Mouse (Mus musculus) MEL-GATA-1-ER (cell line): ENCODE measurements around the gene Adam19.

Experiments used
- DNase-seq: peaks from one replicate; pipeline ENCODE4 v3.0.0-alpha.2; 2012; ENCODE audit warnings: low read depth; ENCODE audit errors: extremely low read depth

The Adam19 gene

DNA sequence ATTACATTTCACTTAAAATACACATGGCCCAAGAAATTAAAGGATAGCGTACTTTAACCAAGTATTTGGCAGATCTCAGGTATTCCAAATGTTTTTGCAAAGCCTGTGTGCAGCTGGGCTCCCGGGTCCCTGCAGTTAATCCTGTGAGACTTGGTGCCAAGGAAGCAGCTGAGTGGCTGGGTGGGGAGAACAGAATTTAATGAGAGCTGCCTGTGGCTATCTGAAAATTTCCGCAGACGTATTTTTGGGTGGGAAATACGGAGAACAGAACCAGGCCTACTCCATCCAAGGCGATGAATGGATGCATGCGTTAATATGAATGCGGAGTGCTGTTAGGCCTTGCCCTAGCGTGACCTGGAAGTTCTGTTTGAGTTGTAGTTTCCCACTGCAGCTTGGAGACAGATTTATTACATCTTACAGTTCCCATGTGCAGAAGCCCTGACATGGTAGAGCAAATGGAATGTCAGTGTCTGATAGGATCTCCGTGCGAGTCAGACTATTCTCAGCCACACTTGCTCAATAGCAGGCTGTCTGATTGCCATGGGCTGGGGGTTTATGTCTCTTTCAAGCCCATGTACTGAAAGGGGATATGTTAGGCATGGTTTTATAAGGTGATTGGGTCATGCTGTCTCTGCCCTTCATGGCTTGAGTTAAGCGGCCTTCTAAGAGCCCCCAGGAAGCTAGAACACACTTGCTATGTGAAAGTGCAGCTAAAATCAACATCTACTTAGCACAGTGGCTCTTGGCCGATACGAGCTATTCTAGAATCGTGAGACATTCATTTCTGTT, 17.5 kb downstream of the Adam19 start:
- no peak for DNase-seq

DNA sequence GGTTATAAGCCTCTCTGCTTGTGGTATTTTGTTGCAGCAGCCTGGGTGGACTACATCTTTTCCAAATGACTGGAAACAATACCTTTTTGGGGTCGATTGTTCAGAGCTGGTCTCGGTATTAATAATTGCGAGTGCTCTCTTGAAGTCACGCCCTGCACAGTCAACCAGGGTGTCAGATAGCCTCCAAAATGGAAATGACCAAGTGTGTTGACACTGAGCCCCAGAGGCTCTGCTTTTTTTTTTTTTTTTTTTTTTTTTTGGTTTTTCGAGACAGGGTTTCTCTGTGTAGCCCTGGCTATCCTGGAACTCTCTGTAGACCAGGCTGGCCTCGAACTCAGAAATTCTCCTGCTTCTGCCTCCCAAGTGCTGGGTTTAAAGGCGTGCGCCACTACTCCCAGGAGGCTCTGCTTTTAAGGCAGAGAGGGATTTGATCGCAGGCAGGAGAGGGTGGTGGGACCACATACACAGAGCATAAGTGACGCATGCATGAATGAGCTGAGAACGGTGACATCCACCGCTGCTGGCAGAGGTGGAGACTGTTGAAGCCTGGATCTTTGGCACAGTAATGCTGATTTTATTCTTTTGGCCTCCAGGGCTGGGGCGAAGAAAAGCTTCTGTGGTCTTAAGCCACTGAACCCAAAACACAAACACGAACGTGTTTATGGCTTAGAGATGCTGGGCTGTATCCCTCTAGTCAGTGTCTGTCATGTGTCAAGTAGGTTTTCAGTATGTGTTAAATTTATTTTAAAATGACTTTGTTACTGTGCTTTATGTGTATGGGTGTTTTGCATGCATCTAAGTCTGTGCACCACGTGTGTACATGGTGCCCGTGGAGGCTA, 18.3 kb downstream of the Adam19 start:
- DNase-seq = no peak

DNA sequence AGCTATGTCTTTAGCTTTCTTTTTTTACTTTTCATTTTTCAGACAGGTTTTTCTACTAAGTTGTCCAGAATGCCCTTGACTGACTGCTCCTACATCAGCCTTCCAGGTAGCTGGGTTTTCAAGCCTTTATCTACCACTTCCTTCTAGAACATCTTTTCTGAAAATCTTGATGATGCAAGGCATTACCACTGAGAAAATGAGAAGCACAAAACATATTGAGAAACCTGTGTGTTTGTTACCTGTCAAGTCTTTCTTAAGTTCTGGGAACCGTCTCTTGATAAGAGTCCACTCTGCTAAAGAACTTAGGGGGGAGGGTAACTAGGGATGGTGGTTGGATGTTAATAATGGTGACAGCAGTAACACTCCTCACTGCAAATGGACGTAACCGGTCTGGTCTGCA, 19.7 kb downstream of the Adam19 start:
- no peak for DNase-seq

DNA sequence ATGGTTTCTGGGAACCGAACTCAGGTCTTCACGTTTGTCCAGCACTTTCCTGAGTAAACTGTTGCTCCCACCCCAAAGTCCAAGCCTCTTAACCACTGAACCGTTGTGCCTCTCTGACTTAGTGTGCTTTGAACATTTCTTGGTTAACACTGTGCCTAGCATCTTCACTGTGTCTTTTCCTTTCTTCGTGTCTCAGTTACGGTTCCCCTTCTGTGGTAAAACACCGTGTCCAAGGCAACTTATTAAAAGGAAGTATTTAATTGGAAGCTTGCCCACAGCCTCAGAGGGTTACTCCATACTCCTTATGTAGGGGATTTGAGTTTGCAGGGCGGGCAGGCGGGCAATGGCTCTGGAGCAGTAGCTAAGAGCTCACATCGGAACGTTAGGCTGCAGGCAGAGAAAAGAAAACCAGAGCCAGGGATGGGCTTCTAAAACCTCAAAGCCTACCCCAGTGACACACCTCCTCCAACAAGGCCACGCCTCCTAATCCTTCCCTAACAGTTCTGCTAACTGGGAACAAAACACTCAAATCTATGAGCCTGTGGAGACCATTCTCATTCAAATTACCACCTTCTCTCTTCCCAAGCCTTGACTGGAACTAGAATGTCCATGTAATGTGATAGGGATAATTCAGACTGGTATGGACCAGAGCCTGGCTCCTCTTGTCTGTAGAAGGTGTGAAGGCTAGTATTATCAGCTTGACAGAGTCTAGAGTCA, 20.8 kb downstream of the Adam19 start:
- peak; percentile 78 for DNase-seq

DNA sequence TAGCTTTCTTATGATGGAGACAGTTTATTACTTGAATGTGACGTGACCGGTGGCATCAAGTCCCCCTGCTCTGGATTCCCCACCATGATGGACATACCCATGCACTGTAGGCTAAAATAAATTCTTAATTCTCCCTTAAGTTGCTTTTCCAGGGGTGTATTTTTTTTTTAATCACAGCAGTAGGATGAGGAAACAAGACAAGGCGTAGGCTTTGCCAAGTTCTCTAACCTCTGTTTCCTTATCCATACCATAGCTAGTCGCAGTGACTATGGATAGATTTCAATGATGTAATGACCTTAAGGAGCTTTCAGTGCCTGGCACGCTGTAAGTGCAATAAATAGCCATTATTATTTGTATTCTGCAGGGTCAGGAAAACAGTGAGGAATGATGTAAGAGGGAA, 21.5 kb downstream of the Adam19 start:
- DNase-seq = no peak

DNA sequence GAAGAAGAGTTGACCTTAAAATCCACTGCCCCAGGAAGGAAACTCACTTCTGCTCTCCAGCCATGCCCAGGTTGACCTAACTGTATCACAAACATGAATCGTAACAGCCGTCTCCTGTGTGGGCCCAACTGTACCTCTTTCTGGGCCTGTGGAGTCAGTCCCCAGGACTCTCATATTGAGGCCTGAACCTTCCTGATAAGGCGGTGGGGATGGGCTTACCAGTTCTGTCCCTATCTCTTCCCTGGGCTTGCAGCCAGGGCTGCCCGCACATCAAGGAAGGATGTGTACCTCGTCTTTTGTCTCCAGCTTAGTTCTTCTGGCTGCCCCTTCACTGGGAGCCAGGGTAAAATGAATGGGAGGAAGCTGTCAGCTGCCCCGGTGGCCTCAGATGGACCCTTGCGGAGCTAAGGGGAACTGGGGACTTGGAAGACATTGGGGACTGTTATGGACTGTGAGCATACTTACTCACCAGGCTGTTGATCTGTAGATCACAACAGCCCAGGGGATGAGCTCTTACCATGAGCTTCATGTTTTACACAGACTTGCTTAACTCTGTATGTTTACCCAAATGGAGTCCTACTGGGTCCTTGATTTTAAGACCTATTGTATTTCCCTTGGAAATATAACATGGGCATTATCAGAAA, 22.1 kb downstream of the Adam19 start:
- DNase-seq = peak; percentile 96

DNA sequence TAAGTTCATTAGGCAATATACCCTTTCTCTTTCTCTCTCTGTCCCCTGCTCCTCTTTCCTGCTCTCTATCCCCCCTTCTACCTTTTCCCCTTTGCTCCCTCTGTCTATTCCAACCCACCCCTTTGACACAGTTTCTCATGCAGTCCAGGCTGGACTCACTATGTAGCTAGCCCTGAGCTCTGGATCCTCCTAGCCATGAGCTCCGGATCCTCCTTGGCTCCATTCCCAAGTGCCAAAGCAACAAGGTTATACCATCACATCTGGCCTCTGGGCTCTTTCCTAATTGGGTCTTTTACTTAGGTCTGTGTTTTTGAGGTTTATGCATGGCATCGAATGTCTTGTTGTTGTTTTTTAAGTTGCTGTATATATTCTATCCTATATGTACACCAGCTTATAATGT, 25.3 kb downstream of the Adam19 start:
- no peak for DNase-seq

DNA sequence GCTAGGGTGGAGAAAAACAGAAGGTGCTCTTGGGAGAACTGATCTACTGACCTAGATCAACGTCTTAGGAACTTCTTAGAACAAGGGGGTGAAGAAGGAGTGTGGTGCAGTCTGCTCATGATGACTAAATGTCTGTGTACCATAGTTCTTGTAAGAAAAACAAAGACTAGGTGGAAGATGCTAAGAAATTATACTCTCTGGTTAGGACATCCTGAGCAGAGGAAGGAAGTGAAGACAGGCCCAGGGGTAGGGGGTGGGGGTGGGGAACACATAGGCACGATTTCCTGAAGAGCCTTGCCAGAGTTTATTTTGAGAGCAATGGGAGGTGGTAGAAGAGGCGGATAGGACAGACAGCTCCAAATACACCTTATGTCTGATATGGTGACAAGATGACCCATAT, 27.6 kb downstream of the Adam19 start:
- no peak for DNase-seq

DNA sequence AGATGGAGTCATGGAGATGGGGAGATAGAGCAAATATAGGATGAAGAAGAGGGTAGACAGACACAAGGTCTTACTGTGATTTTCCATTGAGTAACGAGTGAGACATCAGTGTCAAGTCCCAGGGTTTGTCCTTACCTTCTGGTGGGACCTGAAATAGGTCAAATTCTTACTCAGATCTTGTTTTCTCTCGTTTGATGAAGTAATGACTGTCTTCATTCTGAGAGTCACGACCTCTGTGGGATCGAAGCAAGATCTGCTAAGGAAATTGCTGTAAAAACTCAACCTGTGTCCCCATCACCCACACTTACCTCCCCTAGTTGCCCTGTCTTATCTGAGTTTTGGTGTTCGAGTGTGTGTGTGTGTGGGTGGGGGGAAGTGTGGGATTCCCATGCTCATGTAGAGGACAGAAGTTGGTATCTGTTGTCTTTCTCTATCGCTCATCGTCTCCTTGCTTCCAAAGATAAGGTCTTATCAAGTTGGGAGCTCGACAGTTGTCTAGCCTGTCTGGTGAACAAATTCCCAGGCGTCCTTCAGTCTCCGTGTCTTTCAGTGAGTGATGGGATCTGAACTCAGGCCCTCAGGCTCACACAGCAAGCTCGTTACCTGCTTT, 28.1 kb downstream of the Adam19 start:
- DNase-seq = no peak

DNA sequence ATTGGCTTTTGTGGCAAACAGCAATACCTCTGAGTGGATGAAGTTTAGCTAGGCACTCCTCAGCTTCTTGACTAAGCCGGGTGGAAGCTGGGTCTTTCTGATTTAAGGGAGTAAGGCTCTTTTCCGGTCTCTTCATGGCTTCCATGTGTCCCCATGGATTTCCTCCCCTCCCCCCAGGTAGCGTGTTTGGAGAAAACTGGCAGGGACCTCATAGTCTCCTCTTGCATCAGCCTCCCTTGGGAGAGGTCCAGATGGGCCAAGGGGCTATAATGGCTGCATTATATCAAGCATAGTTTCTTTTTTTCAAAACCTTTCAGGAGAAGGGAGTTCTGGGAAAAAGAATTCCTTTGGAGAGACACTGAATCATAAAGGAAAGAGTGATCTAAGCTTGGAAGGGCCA, 28.8 kb downstream of the Adam19 start:
- DNase-seq = no peak

DNA sequence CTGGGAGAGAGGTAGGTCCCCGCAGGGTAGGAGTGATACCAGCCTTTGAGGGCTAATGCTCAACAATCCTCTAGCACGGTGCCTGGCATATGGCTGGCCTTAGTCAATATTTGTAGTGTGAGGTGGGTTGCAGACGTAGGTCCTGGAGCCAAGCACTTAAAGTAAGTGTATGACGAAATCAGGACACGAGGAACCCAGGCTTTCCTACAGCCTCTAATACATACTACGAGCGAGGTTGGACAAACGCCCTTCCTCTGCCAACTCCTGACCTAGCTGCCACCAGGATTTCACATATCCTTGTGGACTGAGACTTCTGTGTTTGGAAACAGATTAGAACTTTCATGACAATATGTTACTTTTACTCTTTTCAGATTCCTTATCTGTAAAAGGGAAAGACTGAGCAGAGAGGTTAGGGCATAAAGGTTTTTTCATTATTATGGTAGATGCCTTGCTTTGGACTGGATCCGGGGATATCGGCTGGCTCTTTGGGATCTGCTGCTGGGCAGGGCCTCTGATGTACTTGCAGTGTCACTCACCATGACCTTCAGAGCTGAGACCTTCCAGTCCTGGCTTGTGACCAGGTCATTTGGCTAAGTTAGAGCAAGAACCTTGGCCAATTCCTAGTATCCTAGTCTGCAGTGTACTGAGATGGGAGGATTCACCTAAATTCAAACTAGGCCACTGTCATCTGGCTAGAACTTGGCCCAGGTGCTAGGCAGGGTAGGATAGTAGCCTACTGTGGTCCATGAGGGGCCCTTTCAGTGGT, 29.8 kb downstream of the Adam19 start:
- DNase-seq = no peak

DNA sequence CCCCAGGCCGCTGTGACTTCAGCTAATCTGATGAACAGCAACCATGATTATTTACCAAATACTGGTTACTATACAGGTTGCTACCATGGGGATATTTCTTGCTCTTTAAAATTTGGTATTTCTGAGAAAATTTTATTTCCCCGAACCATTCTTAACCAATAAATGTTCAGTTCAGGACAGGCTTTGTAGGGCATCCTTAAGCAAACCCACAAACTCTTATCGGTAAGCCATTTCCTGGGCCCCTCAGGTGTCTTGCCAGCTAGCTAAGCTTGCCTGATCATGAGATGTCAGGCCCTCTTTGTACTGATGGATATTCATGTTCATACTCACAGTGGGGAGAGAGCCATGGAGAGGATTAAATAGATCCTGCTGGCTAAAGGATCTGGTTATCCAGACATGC, 30.7 kb downstream of the Adam19 start:
- DNase-seq = no peak

DNA sequence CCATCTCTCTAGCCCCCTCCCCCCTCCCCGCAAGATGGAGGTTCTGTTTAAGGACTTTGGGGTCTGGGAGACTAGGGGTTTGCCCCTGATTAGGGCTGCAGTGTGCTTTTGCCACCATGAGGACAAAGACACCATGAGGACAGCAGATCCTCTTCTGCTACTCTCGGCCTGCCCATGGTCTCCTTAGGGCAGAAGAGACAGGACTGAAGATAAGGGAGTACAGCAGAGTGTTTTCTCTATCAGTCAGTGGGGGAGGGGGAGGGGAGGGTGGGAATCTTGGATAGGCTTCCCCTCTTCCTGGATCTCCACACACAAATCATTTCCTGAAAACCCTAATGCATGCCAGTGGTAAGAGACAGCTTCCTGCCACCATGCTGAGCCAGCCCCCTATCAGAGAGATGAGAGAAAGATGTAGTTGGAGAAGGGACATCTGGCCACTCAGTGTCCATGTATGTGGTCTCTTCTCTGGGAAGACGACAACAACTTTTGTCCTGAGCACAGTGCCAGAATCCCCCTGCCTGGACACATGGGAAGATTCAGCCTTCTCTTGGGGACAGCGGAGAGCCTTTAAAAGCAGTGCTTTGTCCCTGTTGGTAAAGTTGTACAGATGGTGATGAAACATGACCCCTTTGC, 33.4 kb downstream of the Adam19 start:
- DNase-seq = no peak

DNA sequence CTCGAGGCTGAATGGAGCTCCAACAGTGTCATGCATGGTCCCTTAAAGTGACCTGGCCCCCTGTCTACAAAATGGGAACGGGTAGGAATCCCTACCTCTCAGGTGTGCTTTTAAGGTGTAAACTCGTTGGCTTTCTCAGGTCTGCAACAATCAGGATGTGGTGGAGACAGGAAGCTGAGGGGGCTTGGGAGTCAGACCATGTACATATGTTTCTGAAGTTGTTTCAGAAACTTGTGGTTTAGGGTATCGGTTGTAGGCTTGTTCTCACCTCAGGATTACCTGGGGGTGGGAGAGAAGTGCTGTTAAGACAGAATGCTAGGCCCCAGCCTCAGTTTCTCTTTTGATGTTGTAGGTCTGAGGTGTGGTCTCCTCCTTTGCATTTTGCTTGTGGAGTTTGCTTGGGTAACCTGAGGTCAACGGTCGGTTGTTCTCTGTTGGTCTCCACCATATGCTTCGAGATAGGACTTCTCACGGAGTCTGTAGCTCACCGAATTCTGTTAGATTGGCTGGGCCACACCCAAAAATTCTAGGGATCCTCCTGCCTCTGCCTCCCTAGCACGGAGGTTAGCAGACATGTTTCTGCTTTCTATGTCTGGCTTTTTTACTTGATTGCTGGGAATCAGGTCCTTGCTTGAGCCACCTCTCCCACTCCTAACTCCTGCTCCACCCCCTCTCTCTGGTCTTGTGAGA, 34.4 kb downstream of the Adam19 start:
- DNase-seq = no peak

DNA sequence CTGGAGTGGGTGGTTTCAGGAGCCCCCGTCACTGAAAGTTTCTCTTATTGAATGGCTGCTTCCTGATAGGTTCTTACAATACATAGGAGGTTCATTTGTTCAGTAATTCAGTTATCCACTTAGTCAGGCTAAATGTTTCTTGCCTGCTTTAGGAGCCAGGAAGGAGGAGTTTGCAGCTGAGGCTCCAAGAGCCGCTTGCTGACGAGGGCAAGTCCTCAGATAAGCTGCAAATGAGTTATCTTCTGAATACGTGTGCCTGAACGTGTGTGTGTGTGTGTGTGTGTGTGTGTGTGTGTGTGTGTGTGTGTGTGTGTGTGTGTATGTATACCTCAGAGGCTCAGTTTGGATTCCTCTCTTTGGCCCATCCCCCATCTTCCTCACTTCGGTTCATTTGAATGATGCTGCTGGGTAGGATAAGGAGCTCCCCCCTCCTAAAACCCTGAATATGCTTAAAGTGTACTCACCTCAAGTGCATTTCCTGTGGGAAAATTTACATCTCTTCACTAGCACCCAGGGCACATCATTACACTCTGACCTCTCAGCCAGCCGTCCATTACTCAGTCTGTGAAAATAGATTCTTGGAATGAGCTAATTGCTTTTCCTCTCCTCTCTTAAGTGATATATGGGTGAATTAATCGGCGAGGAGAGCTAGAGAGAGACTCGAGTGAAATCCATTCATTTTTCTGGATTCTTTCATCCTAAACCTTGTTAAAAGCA, 35.3 kb downstream of the Adam19 start:
- peak; percentile 37 for DNase-seq

DNA sequence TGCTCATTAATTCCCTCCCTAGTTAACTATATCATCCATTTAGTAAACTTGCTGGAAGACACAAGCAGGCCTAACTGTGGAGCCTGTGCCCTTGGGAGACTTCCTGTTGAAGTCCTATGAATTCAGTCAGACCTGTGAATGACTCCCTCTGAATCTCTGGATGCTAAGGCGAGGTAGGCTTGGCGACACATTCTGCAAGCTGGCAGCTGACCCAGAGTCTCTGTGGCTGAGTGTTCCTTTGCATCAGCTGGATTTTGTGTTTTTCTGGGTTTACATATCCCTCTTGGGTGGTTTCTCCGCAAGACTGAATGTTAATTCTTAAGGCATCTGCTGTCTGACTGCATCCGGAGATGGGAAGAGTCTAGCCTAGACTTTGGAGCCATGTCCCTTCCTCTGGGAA, 36.3 kb downstream of the Adam19 start:
- no peak for DNase-seq

DNA sequence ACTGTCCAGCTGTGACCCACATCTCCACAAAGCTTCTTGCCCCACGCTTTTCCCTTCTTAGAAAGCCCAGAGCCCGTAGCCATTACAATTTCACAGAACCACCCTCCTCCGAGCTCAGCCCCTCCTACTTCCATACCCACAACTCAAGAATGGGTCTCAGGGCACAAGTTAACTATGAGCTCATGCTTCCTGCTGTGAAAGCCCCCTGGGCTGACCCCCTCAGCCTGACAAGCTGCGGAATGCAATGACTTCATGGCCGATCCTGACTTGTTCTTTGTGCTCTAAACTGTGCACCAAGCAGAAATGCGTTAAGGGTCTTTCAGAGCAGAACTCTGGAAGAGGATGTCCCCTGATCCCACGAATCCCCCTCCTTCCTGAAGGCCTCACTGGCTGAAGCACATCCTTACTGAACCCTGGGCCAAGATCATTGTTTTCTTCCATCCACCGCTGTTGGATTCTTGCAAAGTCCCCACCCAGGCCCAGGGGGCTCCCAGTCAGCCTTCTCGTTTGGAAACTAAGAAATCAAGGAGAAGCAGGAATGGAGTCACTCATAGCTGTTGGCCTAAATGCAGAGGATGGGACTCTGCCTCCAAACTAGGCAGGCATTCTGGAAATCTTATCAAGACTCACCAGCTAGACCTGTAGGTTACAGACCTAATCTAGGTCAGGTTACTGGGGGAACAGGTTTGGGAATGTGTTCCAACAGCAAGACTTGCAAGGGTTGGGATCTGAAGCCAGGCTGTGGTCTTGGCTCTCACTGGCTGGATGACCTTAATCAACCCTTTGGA, 39.9 kb downstream of the Adam19 start:
- DNase-seq = no peak

DNA sequence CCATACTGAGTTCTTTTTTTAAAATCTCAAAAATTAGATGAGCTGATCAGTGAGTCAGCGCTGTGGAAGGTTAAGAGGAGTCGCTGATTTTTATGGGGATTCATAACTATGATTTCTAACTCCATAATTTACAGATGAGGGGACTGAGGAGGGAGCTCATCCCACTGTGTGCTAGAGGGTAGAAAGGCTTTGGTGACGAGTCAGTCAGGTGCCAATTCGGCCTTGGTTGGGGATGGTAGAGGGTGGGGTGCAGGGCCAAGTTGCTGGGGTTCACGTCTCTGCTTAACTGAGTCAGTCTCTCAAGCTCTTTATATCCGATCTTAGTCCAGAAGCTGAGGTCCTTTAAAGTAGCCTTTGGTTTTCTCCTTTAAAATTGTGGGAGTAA, 40.5 kb downstream of the Adam19 start:
- DNase-seq = no peak
